Mouse (Mus musculus) CH12.LX (cell line): ENCODE measurements around the gene Actn4. TPM values are rescaled to one million over a fixed set of nuclear protein-coding genes. Genes with fewer than 3 reads are reported as not detected.

ENCODE experiments used
- DNase-seq: peaks from one replicate; pipeline ENCODE4 v3.0.0-alpha.2; 2013; ENCODE audit errors: extremely low read depth
- H3K27ac ChIP-seq: 2 replicates; pipeline ENCODE4 v1.5.1; 2012; ENCODE audit warnings: low read depth, mild to moderate bottlenecking, control low read depth, moderate library complexity; ENCODE audit not compliant: insufficient read depth
- H3K27me3 ChIP-seq: replicated peaks from 2 replicates; pipeline ENCODE3; 2012; ENCODE audit warnings: inconsistent platforms
- H3K36me3 ChIP-seq, 2 experiments: replicated peaks in 1 of 2; 2 replicates each; pipeline versions ENCODE3 to v1.6.1; 2012; ENCODE audit warnings: inconsistent platforms in 1 of 2, low read length in 1 of 2, mild to moderate bottlenecking in 1 of 2, mixed read lengths in 1 of 2, moderate library complexity in 1 of 2; ENCODE audit not compliant: control insufficient read depth in 1 of 2, insufficient read depth in 1 of 2
- H3K4me1 ChIP-seq, 2 experiments: 2 replicates each; pipeline ENCODE4 v1.6.1; 2012; ENCODE audit warnings: inconsistent platforms in 1 of 2, moderate library complexity in 1 of 2; ENCODE audit not compliant: insufficient read depth in 2 of 2, control insufficient read depth in 1 of 2
- H3K4me2 ChIP-seq: 2 replicates; pipeline ENCODE4 v1.6.1; 2012; ENCODE audit warnings: low read depth, mild to moderate bottlenecking, control low read depth; ENCODE audit not compliant: poor library complexity, insufficient read depth, severe bottlenecking
- H3K4me3 ChIP-seq, 3 experiments: fragments of 150-350 bp in 1 of 3; sonication (generic) in 1 of 3; replicated peaks in 1 of 3; 2 replicates each; pipeline versions ENCODE3 to v1.5.1; 2011 to 2012; ENCODE audit warnings: low read depth in 2 of 3, low read length in 2 of 3, mild to moderate bottlenecking in 2 of 3, moderate library complexity in 2 of 3, control low read depth in 1 of 3, improper control_type of control experiment in 1 of 3, inconsistent platforms in 1 of 3, mixed read lengths in 1 of 3; ENCODE audit not compliant: poor library complexity in 1 of 3
- H3K79me2 ChIP-seq: replicated peaks from 2 replicates; pipeline ENCODE4 v1.6.1; 2012; ENCODE audit warnings: mild to moderate bottlenecking, moderate library complexity; ENCODE audit not compliant: control insufficient read depth, poor library complexity, insufficient read depth, severe bottlenecking; ENCODE audit errors: extremely low read depth
- H3K9ac ChIP-seq: 2 replicates; pipeline ENCODE4 v1.6.1; 2012; ENCODE audit warnings: low read depth, mild to moderate bottlenecking, control low read depth, moderate library complexity; ENCODE audit not compliant: insufficient read depth
- H3K9me3 ChIP-seq: replicated peaks from 2 replicates; pipeline ENCODE3; 2012; ENCODE audit warnings: low read length, inconsistent platforms, mixed read lengths
- BHLHE40 ChIP-seq: IDR thresholded peaks from 2 replicates; pipeline ENCODE4 v1.6.1; 2011; ENCODE audit warnings: mild to moderate bottlenecking, low read depth, low read length, improper control_type of control experiment
- CHD2 ChIP-seq: IDR thresholded peaks from 2 replicates; pipeline ENCODE4 v1.6.1; 2011; ENCODE audit warnings: low read length, improper control_type of control experiment
- CTCF ChIP-seq, 2 experiments: IDR thresholded peaks in 1 of 2; conservative IDR thresholded peaks in 1 of 2; 2 replicates each; pipeline ENCODE4 v1.5.1; 2011 to 2012; ENCODE audit warnings: low read depth in 2 of 2, low read length in 2 of 2, improper control_type of control experiment in 1 of 2, inconsistent platforms in 1 of 2, mild to moderate bottlenecking in 1 of 2, moderate library complexity in 1 of 2
- E2F4 ChIP-seq: IDR thresholded peaks from 2 replicates; pipeline ENCODE4 v1.6.1; 2011; ENCODE audit warnings: low read depth, low read length, improper control_type of control experiment; ENCODE audit not compliant: insufficient replicate concordance
- ETS1 ChIP-seq: conservative IDR thresholded peaks from 2 replicates; pipeline ENCODE4 v1.6.1; 2012; ENCODE audit warnings: low read depth, mild to moderate bottlenecking, inconsistent platforms, low read length, improper control_type of control experiment, moderate library complexity
- GABPA ChIP-seq: IDR thresholded peaks from 2 replicates; pipeline ENCODE4 v1.6.1; 2012; ENCODE audit warnings: low read depth, low read length, improper control_type of control experiment, inconsistent platforms; ENCODE audit not compliant: insufficient replicate concordance
- HCFC1 ChIP-seq: IDR thresholded peaks from 2 replicates; pipeline ENCODE4 v1.6.1; 2012; ENCODE audit warnings: low read depth, mild to moderate bottlenecking, inconsistent platforms, low read length, improper control_type of control experiment
- IRF4 ChIP-seq: IDR thresholded peaks from 2 replicates; pipeline ENCODE4 v1.6.1; 2014; ENCODE audit warnings: low read depth, mild to moderate bottlenecking, inconsistent platforms, low read length, improper control_type of control experiment
- JUN ChIP-seq: IDR thresholded peaks from 2 replicates; pipeline ENCODE4 v1.6.1; 2011; ENCODE audit warnings: low read depth, mild to moderate bottlenecking, low read length, improper control_type of control experiment, moderate library complexity; ENCODE audit not compliant: insufficient read depth
- JUND ChIP-seq: conservative IDR thresholded peaks from 2 replicates; pipeline ENCODE4 v1.6.1; 2011; ENCODE audit warnings: low read depth, low read length, improper control_type of control experiment
- KAT2A ChIP-seq: IDR thresholded peaks from 2 replicates; pipeline ENCODE4 v1.6.1; 2012; ENCODE audit warnings: low read length, improper control_type of control experiment, inconsistent platforms; ENCODE audit not compliant: insufficient replicate concordance
- MAX ChIP-seq: IDR thresholded peaks from 2 replicates; pipeline ENCODE4 v1.6.1; 2011; ENCODE audit warnings: low read length, improper control_type of control experiment
- MAZ ChIP-seq: IDR thresholded peaks from 2 replicates; pipeline ENCODE4 v1.6.1; 2012; ENCODE audit warnings: low read depth, mild to moderate bottlenecking, inconsistent platforms, low read length, improper control_type of control experiment, moderate library complexity
- MXI1 ChIP-seq: IDR thresholded peaks from 2 replicates; pipeline ENCODE4 v1.6.1; 2011; ENCODE audit warnings: mild to moderate bottlenecking, low read depth, low read length, improper control_type of control experiment
- MYC ChIP-seq: IDR thresholded peaks from 2 replicates; pipeline ENCODE4 v1.6.1; 2011; ENCODE audit warnings: low read depth, mild to moderate bottlenecking, improper control_type of control experiment, low read length
- NELFE ChIP-seq: IDR thresholded peaks from 2 replicates; pipeline ENCODE4 v1.6.1; 2011; ENCODE audit warnings: low read depth, low read length, improper control_type of control experiment
- NRF1 ChIP-seq: IDR thresholded peaks from 2 replicates; pipeline ENCODE4 v1.6.1; 2014; ENCODE audit warnings: low read depth, mild to moderate bottlenecking, inconsistent platforms, low read length, improper control_type of control experiment, moderate library complexity
- PAX5 ChIP-seq: IDR thresholded peaks from 2 replicates; pipeline ENCODE4 v1.6.1; 2012; ENCODE audit warnings: low read length, inconsistent platforms, mixed read lengths
- POLR2A ChIP-seq: IDR thresholded peaks from 2 replicates; pipeline ENCODE4 v1.6.1; 2011; ENCODE audit warnings: low read depth, mild to moderate bottlenecking, improper control_type of control experiment, low read length
- POLR2AphosphoS2 ChIP-seq: IDR thresholded peaks from 2 replicates; pipeline ENCODE4 v1.6.1; 2011; ENCODE audit warnings: low read depth, low read length, improper control_type of control experiment
- RAD21 ChIP-seq: IDR thresholded peaks from 2 replicates; pipeline ENCODE4 v1.6.1; 2011; ENCODE audit warnings: low read depth, mild to moderate bottlenecking, low read length, improper control_type of control experiment, moderate library complexity
- SIN3A ChIP-seq: IDR thresholded peaks from 2 replicates; pipeline ENCODE4 v1.6.1; 2012; ENCODE audit warnings: low read length, improper control_type of control experiment, inconsistent platforms
- SMC3 ChIP-seq: IDR thresholded peaks from 2 replicates; pipeline ENCODE4 v1.6.1; 2011; ENCODE audit warnings: low read depth, low read length, improper control_type of control experiment
- UBTF ChIP-seq: IDR thresholded peaks from 2 replicates; pipeline ENCODE4 v1.6.1; 2012; ENCODE audit warnings: low read depth, mild to moderate bottlenecking, inconsistent platforms, low read length, improper control_type of control experiment, moderate library complexity
- ZC3H11A ChIP-seq: IDR thresholded peaks from 2 replicates; pipeline ENCODE4 v1.6.1; 2012; ENCODE audit warnings: low read depth, mild to moderate bottlenecking, inconsistent platforms, low read length, improper control_type of control experiment
- ZKSCAN1 ChIP-seq: IDR thresholded peaks from 2 replicates; pipeline ENCODE4 v1.6.1; 2012; ENCODE audit warnings: low read depth, inconsistent platforms, low read length, improper control_type of control experiment, borderline replicate concordance
- ZMIZ1 ChIP-seq: IDR thresholded peaks from 2 replicates; pipeline ENCODE4 v1.6.1; 2012; ENCODE audit warnings: low read depth, mild to moderate bottlenecking, inconsistent platforms, low read length, improper control_type of control experiment
- ZNF384 ChIP-seq: IDR thresholded peaks from 2 replicates; pipeline ENCODE4 v1.6.1; 2012; ENCODE audit warnings: low read depth, low read length, improper control_type of control experiment, inconsistent platforms
- dilution Hi-C: fragments of 300-500 bp; cut with MboI; formaldehyde crosslinking; loops from 2 replicates; pipeline ENCODE4 v1.14.3; 2020; ENCODE audit warnings: low sequenced_read_pairs; ENCODE audit not compliant: extremely low pct_unique_long_range_greater_than_20kb, extremely low pct_ligation_motif_present
- in situ Hi-C: fragments of 300-500 bp; cut with MboI; formaldehyde crosslinking; loops from 3 replicates; pipeline ENCODE4 v1.14.3; 2019; ENCODE audit warnings: low sequenced_read_pairs, low pct_ligation_motif_present, low pct_unique_long_range_greater_than_20kb, mixed read lengths
- polyA plus RNA-seq: library from polyadenylated mRNA; unstranded; fragments of >175 nt; gene quantifications from 2 replicates; pipeline ENCODE4 v1.2.1, GENCODE M21; 2012; ENCODE audit warnings: low read depth; ENCODE audit not compliant: insufficient read length
- total RNA-seq, 2 experiments: library from RNA; depleted of rRNA; stranded (reverse); fragments of 300-350 nt in 1 of 2; fragments of >200 nt in 1 of 2; gene quantifications; 2 replicates each; pipeline ENCODE4 v1.2.3; 2012 to 2014

The Actn4 gene
- total and polyA plus RNA-seq, 3 experiments = 56.9 to 145 (median 63.4) TPM

- H3K9me3 ChIP-seq = no peaks in the 10 kb centered on the region
- H3K4me2 ChIP-seq = no peak overlapping the region; the same call in 1 of the 2 replicates
- H3K36me3 ChIP-seq = peaks cover 0 to 27% of the 10 kb centered on the region in 2 experiments
- no peak for TF ChIP-seq ETS1
- TF ChIP-seq CHD2 = no peak
- TF ChIP-seq ZC3H11A = no peak
- no peak for TF ChIP-seq E2F4
- TF ChIP-seq PAX5 = no peak
- TF ChIP-seq HCFC1 = no peak
- no peak for TF ChIP-seq MAX
- TF ChIP-seq ZKSCAN1 = no peak
- TF ChIP-seq SIN3A = no peak
- TF ChIP-seq MXI1 = no peak
- no peak for TF ChIP-seq ZNF384
- no peak for TF ChIP-seq SMC3
- no peak for TF ChIP-seq UBTF
- no peak for TF ChIP-seq JUND
- no peak for TF ChIP-seq IRF4
- no peak for TF ChIP-seq NELFE
- DNase-seq = no peak
- H3K79me2 ChIP-seq = peaks cover 69% of the 10 kb centered on the region
- no peak overlapping the region for H3K27ac ChIP-seq
- in situ Hi-C loops (no loop called here), dilution Hi-C loops (no loop called here)
- peaks cover 10 to 71% of the 10 kb centered on the region in 2 experiments for H3K4me1 ChIP-seq
- no peaks in the 10 kb centered on the region for H3K27me3 ChIP-seq
- no peak overlapping the region for H3K4me3 ChIP-seq
- no peak overlapping the region for H3K9ac ChIP-seq
Measured at GRCm38 (mm10) chr7:28957286-28957685, 4.9 kb downstream of the Actn4 start.

DNA sequence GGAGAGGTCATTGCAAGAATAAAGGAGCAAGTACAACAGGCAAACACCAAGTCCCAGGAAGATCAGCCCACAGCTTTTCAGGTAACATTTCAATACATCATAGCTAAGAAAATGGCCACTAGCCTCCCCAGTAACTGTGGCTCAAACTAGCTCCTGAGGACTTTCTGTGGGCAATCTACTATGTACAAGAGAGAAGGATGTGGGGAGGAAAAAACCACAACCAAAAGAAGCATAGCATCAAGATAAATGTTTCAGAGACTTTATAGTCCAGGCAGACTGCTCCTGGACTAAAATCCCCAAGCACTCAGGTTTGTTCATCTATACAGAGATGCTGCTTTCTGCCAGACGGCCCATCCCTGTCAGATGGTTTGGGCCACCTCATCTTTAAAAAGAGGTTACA, 5.9 kb downstream of the Actn4 start:
- Histone ChIP-seq H3K4me3 (no peak overlapping the region), H3K27ac (no peak overlapping the region), H3K9ac (no peak overlapping the region), H3K4me1 (peaks cover 12 to 82% of the 10 kb centered on the region in 2 experiments), H3K27me3 (no peaks in the 10 kb centered on the region), H3K79me2 (peaks cover 71% of the 10 kb centered on the region), H3K9me3 (no peaks in the 10 kb centered on the region), H3K4me2 (no peak overlapping the region), H3K36me3 (peaks cover 0 to 34% of the 10 kb centered on the region in 2 experiments)
- TF ChIP-seq MXI1 (no peak), E2F4 (no peak), POLR2AphosphoS2 (no peak), PAX5 (no peak), NRF1 (no peak), KAT2A (no peak), MYC (no peak), BHLHE40 (no peak), POLR2A (no peak), JUN (no peak), IRF4 (no peak), CTCF (conservative IDR thresholded peaks at IDR 0.05 in 1 of 2, IDR thresholded peaks at IDR 0.05 in 1 of 2; ENCODE audit: low read depth in 2 of 2, low read length in 2 of 2) (no peak), ZMIZ1 (no peak), MAZ (no peak), RAD21 (no peak), ZKSCAN1 (no peak), ETS1 (no peak), GABPA (no peak)
- dilution Hi-C loops (no loop called here), in situ Hi-C loops (no loop called here)
- DNase-seq = no peak
